10 mouse cellular contexts compared by ENCODE assay signal in the genomic region with DNA sequence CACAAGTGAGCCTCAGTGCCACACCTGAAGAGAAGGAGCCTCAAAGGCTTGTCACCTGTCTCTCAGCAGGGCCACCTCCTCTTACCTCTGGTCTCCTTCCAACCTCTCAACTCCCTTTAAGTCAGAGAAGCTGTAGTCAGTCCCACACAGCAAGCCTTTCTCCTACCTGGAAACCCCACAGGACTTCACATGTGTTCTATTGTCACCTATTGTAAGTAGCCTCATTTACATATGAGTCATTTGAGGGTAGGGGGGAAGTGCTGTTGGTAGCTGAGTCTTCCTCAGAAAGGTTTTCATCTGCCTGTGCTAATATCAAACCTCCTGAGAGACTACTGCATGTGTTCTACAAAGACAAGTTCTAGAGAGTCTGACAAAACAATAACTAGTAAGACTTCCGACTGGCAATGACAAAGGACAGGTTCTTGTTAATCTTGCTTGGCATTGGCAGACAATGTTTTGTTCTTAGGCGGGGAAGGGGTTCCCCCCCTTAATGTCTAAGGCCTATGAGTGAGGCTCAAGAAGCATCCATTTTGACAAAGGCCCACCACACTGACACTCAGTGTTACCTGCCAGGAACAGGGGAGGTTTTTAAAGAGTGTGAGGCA. TPM values are rescaled to one million over a fixed set of nuclear protein-coding genes. Genes with fewer than 3 reads are reported as not detected.
DNase-seq lines count a peak whose midpoint lies in the region; ATAC-seq and TF ChIP-seq lines count a peak whose summit lies in the region.
"Had no signal": no experiment of that assay in that cellular context is flagged by ENCODE, and none has a peak within 500 bp of the region (broad histone marks: within the 10 kb centered on the region; RNA-seq: fewer than 3 reads in every experiment).

No protein-coding gene starts in this region.

- 64% methylated on average over 2 of the region's 2 CpGs for WGBS in lung, embryonic 14.5 days
- 57% methylated on average over 2 of the region's 2 CpGs for WGBS in lung, adult 2 months

- peaks cover 18% of the 10 kb centered on the region for H3K4me1 ChIP-seq in lung, embryonic 14.5 days (ENCODE audit: insufficient read depth)
- H3K4me1 ChIP-seq in lung, adult 2 months (ENCODE audit: control insufficient read depth, insufficient read depth, low read length), result peaks cover 11% of the 10 kb centered on the region
- peaks cover 5% of the 10 kb centered on the region for H3K4me1 ChIP-seq in brown adipose tissue, adult 24 weeks (ENCODE audit: control insufficient read depth, insufficient read depth, insufficient read length, low read length)

- no peak for DNase-seq in lung, embryonic 14.5 days
- no peak for DNase-seq in lung, adult 2 months
- peak; percentile 72 for DNase-seq in induced T-regulatory cell, adult 2 months (ENCODE audit: low read depth)
- peak; percentile 31 for DNase-seq in naive thymus-derived CD4-positive, alpha-beta T cell, adult 2 months (ENCODE audit: low read depth)
- DNase-seq in frontal cortex, postnatal 10 days (ENCODE audit: low spot score in 2 of 2), result no peak
- DNase-seq in cerebellum, postnatal 36 days, result no peak
- no peak for DNase-seq in left cerebral cortex, postnatal 36 days (ENCODE audit: low spot score in 2 of 2)
- DNase-seq: adrenal gland, postnatal 14 days; lung, postnatal 10 days had no signal

- H3K27me3 ChIP-seq in lung, embryonic 14.5 days (ENCODE audit: insufficient read depth, low read length), result no peaks in the 10 kb centered on the region

- intact Hi-C loops in left cerebral cortex, postnatal 36 days (cut with DNase I), result no loop called here

- H3K36me3 ChIP-seq in lung, embryonic 14.5 days (ENCODE audit: insufficient read depth), result 0 out of 2 replicates have a peak, but pooled peaks cover 9% of the 10 kb centered on the region

- peak overlapping the region; percentile 94; the same call in 1 of the 2 replicates for H3K4me3 ChIP-seq in lung, embryonic 14.5 days (ENCODE audit: low read depth, low read length)
- no peak overlapping the region for H3K4me3 ChIP-seq in lung, adult 2 months (replicated peaks; ENCODE audit: extremely low read depth, low read depth, low read length)
- H3K4me3 ChIP-seq in brown adipose tissue, adult 24 weeks (ENCODE audit: insufficient read depth, low read depth, low read length), result peak overlapping the region; percentile 33; the same call in 1 of the 2 replicates

- TF ChIP-seq POLR2A in lung, adult 2 months (IDR thresholded peaks at IDR 0.05; ENCODE audit: borderline replicate concordance, extremely low read depth, low read depth, low read length), result no peak

- TF ChIP-seq CTCF in lung, embryonic 14.5 days (IDR thresholded peaks at IDR 0.05; ENCODE audit: low read depth), result no peak
- TF ChIP-seq CTCF in lung, adult 2 months (IDR thresholded peaks at IDR 0.05; ENCODE audit: insufficient read depth, low read length), result no peak

- ATAC-seq in lung, embryonic 14.5 days (ENCODE audit: insufficient read depth), result no peak

- H3K9ac ChIP-seq in lung, embryonic 14.5 days, result no peak overlapping the region

- no peak overlapping the region for H3K27ac ChIP-seq in lung, embryonic 14.5 days (ENCODE audit: low read depth)
- H3K27ac ChIP-seq in brown adipose tissue, adult 24 weeks (replicated peaks; ENCODE audit: low read depth, low read length), result no peak overlapping the region

- no peaks in the 10 kb centered on the region for H3K9me3 ChIP-seq in lung, embryonic 14.5 days (ENCODE audit: low read depth, low read length)

- peak overlapping the region; percentile 93 for H3K4me2 ChIP-seq in lung, embryonic 14.5 days

RNA-seq across cellular contexts. Expression of a gene that starts 2.4 kb away (rescaled TPM):
- 53.6 and 54.7 TPM in 2 replicates for polyA plus RNA-seq in lung, embryonic 14.5 days (2014; fragmentation: Nextera tagmentation; extraction: Ambion mirVana)
- 120 and 134 TPM in 2 replicates for polyA plus RNA-seq in lung, adult 2 months (2012; rRNA removed)
- 45.8 and 66.8 TPM in 2 replicates for polyA plus RNA-seq in brown adipose tissue, adult 24 weeks (2012; ENCODE audit: insufficient read depth, insufficient read length, missing spikeins)
- total RNA-seq in left cerebral cortex, postnatal 36 days (2021), result 100 to 1,000 TPM; 111 to 123 TPM

RNA-seq across cellular contexts. Expression of a gene that starts 26.6 kb away (rescaled TPM):
- polyA plus RNA-seq in lung, embryonic 14.5 days (2014; fragmentation: Nextera tagmentation; extraction: Ambion mirVana), result 134 and 140 TPM in 2 replicates
- polyA plus RNA-seq in lung, adult 2 months (2012; rRNA removed), result 25.0 and 34.4 TPM in 2 replicates
- 27.6 and 28.7 TPM in 2 replicates for polyA plus RNA-seq in brown adipose tissue, adult 24 weeks (2012; ENCODE audit: insufficient read depth, insufficient read length, missing spikeins)
- 10 to 100 TPM; 41.3 to 54.3 TPM for total RNA-seq in left cerebral cortex, postnatal 36 days (2021)

RNA-seq across cellular contexts. Expression of a gene that starts 26.8 kb away (rescaled TPM):
- 14.2 and 17.3 TPM in 2 replicates for polyA plus RNA-seq in lung, embryonic 14.5 days (2014; fragmentation: Nextera tagmentation; extraction: Ambion mirVana)
- polyA plus RNA-seq in lung, adult 2 months (2012; rRNA removed), result 5.8 and 7.5 TPM in 2 replicates
- polyA plus RNA-seq in brown adipose tissue, adult 24 weeks (2012; ENCODE audit: insufficient read depth, insufficient read length, missing spikeins), result 6.5 and 11.2 TPM in 2 replicates
- total RNA-seq in left cerebral cortex, postnatal 36 days (2021), result 100 to 1,000 TPM; 100 to 102 TPM

Comparison
In these comparisons a context has a peak if more than half of its experiments do, and no peak if none do; other contexts are left out.
1. DNase-seq: peak in induced T-regulatory cell, adult 2 months (single experiment) and naive thymus-derived CD4-positive, alpha-beta T cell, adult 2 months (single experiment); none in lung, embryonic 14.5 days (single experiment), lung, adult 2 months (single experiment), frontal cortex, postnatal 10 days (0 of 2), cerebellum, postnatal 36 days (0 of 2) and left cerebral cortex, postnatal 36 days (0 of 2).